Comparison of ENCODE assay signal across 8 mouse cellular contexts in genomic region chr1:75208967-75209678, GRCm38 (mm10). TPM values are rescaled to one million over a fixed set of nuclear protein-coding genes. Genes with fewer than 3 reads are reported as not detected.
A peak's percentile ranks its signal among the peaks of the same experiment; 100 is the strongest.
DNase-seq lines count a peak whose midpoint lies in the region; ATAC-seq lines count a peak whose summit lies in the region.

No protein-coding gene starts in this region.

- peaks cover 20% of the 10 kb centered on the region for H3K36me3 ChIP-seq in embryonic facial prominence, embryonic 14.5 days (ENCODE audit: control insufficient read depth, insufficient read depth, low read length)
- H3K36me3 ChIP-seq in limb, embryonic 11.5 days (ENCODE audit: control insufficient read depth, insufficient read depth, low read length) = no peaks in the 10 kb centered on the region; the same call in 1 of the 2 replicates

- peaks cover 23% of the 10 kb centered on the region for H3K4me1 ChIP-seq in embryonic facial prominence, embryonic 14.5 days (ENCODE audit: control insufficient read depth, insufficient read depth, low read length)
- peaks cover 9% of the 10 kb centered on the region for H3K4me1 ChIP-seq in limb, embryonic 11.5 days (ENCODE audit: control insufficient read depth, insufficient read depth, low read length)

- no peaks in the 10 kb centered on the region for H3K27me3 ChIP-seq in embryonic facial prominence, embryonic 14.5 days (replicated peaks; ENCODE audit: control insufficient read depth, insufficient read depth, low read length)
- no peaks in the 10 kb centered on the region for H3K27me3 ChIP-seq in limb, embryonic 11.5 days (ENCODE audit: control insufficient read depth, insufficient read depth, low read length)

- peak overlapping the region; percentile 63 for H3K27ac ChIP-seq in embryonic facial prominence, embryonic 14.5 days (replicated peaks; ENCODE audit: low read depth, low read length)
- H3K27ac ChIP-seq in limb, embryonic 11.5 days (replicated peaks; ENCODE audit: low read depth, low read length) = no peak overlapping the region

- peak; percentile 26 for DNase-seq in urinary bladder, postnatal 10 days (ENCODE audit: low spot score)
- DNase-seq in urinary bladder, adult 2 months (ENCODE audit: low spot score) = no peak
- DNase-seq in embryonic facial prominence, embryonic 14.5 days (ENCODE audit: low spot score) = peak; percentile 74
- peak; percentile 52 for DNase-seq in heart, postnatal 4 days
- DNase-seq in limb, embryonic 11.5 days (ENCODE audit: low spot score) = peak; percentile 47
- DNase-seq in mesoderm, embryonic 11.5 days (ENCODE audit: low read depth, low spot score) = peak; percentile 37
- peak; percentile 58 for DNase-seq in thymus, postnatal 4 days
- no peak for DNase-seq in cerebellum, postnatal 4 days (ENCODE audit: low spot score in 2 of 2)

- peak overlapping the region; percentile 53 for H3K4me3 ChIP-seq in embryonic facial prominence, embryonic 14.5 days (ENCODE audit: low read depth, low read length)
- peak overlapping the region; percentile 31 for H3K4me3 ChIP-seq in limb, embryonic 11.5 days (ENCODE audit: low read depth, low read length)

- 14% methylated on average over 34 of the region's 34 CpGs for whole genome bisulfite sequencing in embryonic facial prominence, embryonic 14.5 days
- WGBS in limb, embryonic 11.5 days = 15% methylated on average over 34 of the region's 34 CpGs

- no peak for ATAC-seq in embryonic facial prominence, embryonic 14.5 days (ENCODE audit: low read depth)
- no peak for ATAC-seq in limb, embryonic 11.5 days (ENCODE audit: insufficient number of reproducible peaks, low FRiP score, low TSS enrichment, low read depth)

- H3K9ac ChIP-seq in embryonic facial prominence, embryonic 14.5 days (ENCODE audit: low read depth, low read length) = peak overlapping the region; percentile 76
- H3K9ac ChIP-seq in limb, embryonic 11.5 days (ENCODE audit: low read length) = peak overlapping the region; percentile 55

- no peaks in the 10 kb centered on the region for H3K9me3 ChIP-seq in embryonic facial prominence, embryonic 14.5 days (ENCODE audit: control insufficient read depth, low read length)
- no peaks in the 10 kb centered on the region for H3K9me3 ChIP-seq in limb, embryonic 11.5 days (ENCODE audit: control insufficient read depth, low read length)

- H3K4me2 ChIP-seq in embryonic facial prominence, embryonic 14.5 days (ENCODE audit: low read depth, low read length) = peak overlapping the region; percentile 82
- peak overlapping the region; percentile 56 for H3K4me2 ChIP-seq in limb, embryonic 11.5 days (ENCODE audit: low read depth, severe bottlenecking)

RNA-seq across cellular contexts. Expression of gene Glb1l, which starts 1.5 kb away (rescaled TPM):
- 28.9 and 33.6 TPM in 2 replicates for polyA plus RNA-seq in urinary bladder, adult 2 months (2012; rRNA removed)
- polyA plus RNA-seq in embryonic facial prominence, embryonic 14.5 days (2014; fragmentation: Nextera tagmentation; extraction: Ambion mirVana) = 13.0 and 17.6 TPM in 2 replicates
- total RNA-seq in heart, postnatal 4 days (2021) = 10 to 100 TPM; 10.7 to 12.7 TPM
- 17.7 and 18.5 TPM in 2 replicates for polyA plus RNA-seq in limb, embryonic 11.5 days (2014; fragmentation: Nextera tagmentation; extraction: Ambion mirVana)

RNA-seq across cellular contexts. Expression of gene Stk16, which starts 1.5 kb away (rescaled TPM):
- 149 and 188 TPM in 2 replicates for polyA plus RNA-seq in urinary bladder, adult 2 months (2012; rRNA removed)
- 97.1 and 103 TPM in 2 replicates for polyA plus RNA-seq in embryonic facial prominence, embryonic 14.5 days (2014; fragmentation: Nextera tagmentation; extraction: Ambion mirVana)
- 10 to 100 TPM; 65.6 to 67.0 TPM for total RNA-seq in heart, postnatal 4 days (2021)
- polyA plus RNA-seq in limb, embryonic 11.5 days (2014; fragmentation: Nextera tagmentation; extraction: Ambion mirVana) = 125 and 132 TPM in 2 replicates

RNA-seq across cellular contexts. Expression of gene Tuba4a, which starts 10.5 kb away (rescaled TPM):
- polyA plus RNA-seq in urinary bladder, adult 2 months (2012; rRNA removed) = 29.2 and 60.9 TPM in 2 replicates
- polyA plus RNA-seq in embryonic facial prominence, embryonic 14.5 days (2014; fragmentation: Nextera tagmentation; extraction: Ambion mirVana) = 59.6 and 76.1 TPM in 2 replicates
- total RNA-seq in heart, postnatal 4 days (2021) = 100 to 1,000 TPM; 371 to 462 TPM
- 14.0 and 16.4 TPM in 2 replicates for polyA plus RNA-seq in limb, embryonic 11.5 days (2014; fragmentation: Nextera tagmentation; extraction: Ambion mirVana)

RNA-seq across cellular contexts. Expression of gene Atg9a, which starts 17.1 kb away (rescaled TPM):
- polyA plus RNA-seq in urinary bladder, adult 2 months (2012; rRNA removed) = 30.4 and 36.3 TPM in 2 replicates
- polyA plus RNA-seq in embryonic facial prominence, embryonic 14.5 days (2014; fragmentation: Nextera tagmentation; extraction: Ambion mirVana) = 31.9 and 32.7 TPM in 2 replicates
- total RNA-seq in heart, postnatal 4 days (2021) = 10 to 100 TPM; 39.7 to 40.7 TPM
- 15.1 and 18.0 TPM in 2 replicates for polyA plus RNA-seq in limb, embryonic 11.5 days (2014; fragmentation: Nextera tagmentation; extraction: Ambion mirVana)

RNA-seq across cellular contexts. Expression of gene Ankzf1, which starts 17.2 kb away (rescaled TPM):
- polyA plus RNA-seq in urinary bladder, adult 2 months (2012; rRNA removed) = 33.5 and 39.1 TPM in 2 replicates
- polyA plus RNA-seq in embryonic facial prominence, embryonic 14.5 days (2014; fragmentation: Nextera tagmentation; extraction: Ambion mirVana) = 16.8 and 21.8 TPM in 2 replicates
- total RNA-seq in heart, postnatal 4 days (2021) = 10 to 100 TPM; 10.0 to 12.0 TPM
- 17.5 and 19.7 TPM in 2 replicates for polyA plus RNA-seq in limb, embryonic 11.5 days (2014; fragmentation: Nextera tagmentation; extraction: Ambion mirVana)

Comparison
In these comparisons a context has a peak if more than half of its experiments do, and no peak if none do; other contexts are left out.
1. DNase-seq: peak in urinary bladder, postnatal 10 days (single experiment), embryonic facial prominence, embryonic 14.5 days (single experiment), heart, postnatal 4 days (single experiment), limb, embryonic 11.5 days (single experiment), mesoderm, embryonic 11.5 days (single experiment) and thymus, postnatal 4 days (single experiment); none in urinary bladder, adult 2 months (single experiment) and cerebellum, postnatal 4 days (0 of 2).